Mouse (Mus musculus) adrenal gland, adult 8-10 months (tissue): Measurements from ENCODE around the gene Gm47996. TPM values are rescaled to one million over a fixed set of nuclear protein-coding genes. Genes with fewer than 3 reads are reported as not detected.

Experiments used
- DNase-seq: peaks from one replicate; pipeline ENCODE4 v3.0.0; 2022
- total RNA-seq, 4 experiments: library from RNA; stranded (reverse); gene quantifications; 2 replicates each; pipeline ENCODE4 v1.2.4; 2022

Gm47996 gene
- total RNA-seq, 4 experiments from 2014 or later: not detected

DNA sequence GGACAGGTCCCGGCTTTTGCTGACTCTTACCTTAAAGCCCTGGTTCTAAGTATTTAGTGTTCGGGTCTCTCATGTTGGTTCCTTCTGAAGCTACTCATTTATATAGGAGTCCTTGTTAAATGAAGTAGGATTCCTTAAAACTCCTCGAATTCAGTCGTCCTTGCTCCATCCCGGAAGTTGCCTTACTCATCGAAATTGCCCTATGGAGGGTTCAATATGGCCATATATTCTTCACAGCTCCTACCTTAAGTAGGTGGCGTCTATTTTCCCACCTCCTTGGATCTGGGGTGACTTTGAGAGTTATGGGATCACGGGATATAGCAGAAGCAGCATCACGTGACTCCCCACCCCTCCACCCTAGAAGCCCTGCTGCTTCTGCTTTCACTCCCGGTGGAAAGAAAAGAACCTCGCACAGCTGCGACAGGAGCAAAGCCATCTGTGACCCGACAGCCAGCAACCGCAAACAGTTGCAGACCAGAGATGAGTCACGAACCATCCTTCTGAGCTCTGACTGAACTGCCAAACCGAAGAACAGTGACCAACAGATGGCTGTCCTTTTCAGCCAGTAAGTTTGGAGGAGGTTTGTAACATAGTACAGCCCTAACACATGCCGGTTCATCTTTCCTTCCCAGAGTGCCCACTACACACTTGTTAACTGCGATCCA is 40.7 kb downstream of the Gm47996 start:
- DNase-seq: peak; percentile 47

DNA sequence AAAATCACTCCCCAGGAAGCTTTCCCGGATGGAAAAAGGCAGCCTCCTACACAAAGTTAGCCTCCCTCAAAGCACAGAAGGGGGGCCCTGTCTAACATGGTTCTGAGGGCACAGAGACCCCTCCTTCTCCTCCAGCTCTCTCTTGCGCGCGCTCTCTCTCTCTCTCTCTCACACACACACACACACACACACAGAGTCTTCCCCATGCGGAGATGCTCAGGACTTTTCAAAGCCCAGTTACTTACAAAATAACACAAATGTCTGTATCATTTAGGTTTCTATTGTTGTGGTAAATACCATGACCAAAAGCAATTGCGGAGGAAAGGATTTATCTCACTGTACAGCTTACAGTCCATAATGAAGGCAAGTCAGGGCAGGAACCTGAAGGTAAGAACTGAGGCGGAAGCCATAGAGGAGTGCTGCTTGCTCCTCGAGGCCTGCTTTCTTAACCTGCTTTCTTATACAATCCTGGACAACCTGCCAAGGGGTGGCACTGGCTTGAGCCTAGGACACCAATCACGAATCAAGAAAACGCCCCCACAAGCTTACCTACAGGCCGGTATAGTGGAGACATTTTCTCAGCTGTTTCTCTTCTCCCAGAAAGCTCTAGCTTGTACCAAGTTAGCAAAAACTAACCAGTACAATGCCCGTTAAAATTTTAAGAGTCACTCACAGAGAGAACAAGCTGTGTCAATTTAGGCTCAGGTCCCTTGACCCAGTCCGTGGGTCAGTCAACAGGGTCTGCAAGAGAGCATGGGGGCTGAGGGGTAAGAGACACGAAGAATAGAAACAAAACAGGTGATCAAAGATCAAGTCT is 41.5 kb downstream of the Gm47996 start:
- DNase-seq: no peak

DNA sequence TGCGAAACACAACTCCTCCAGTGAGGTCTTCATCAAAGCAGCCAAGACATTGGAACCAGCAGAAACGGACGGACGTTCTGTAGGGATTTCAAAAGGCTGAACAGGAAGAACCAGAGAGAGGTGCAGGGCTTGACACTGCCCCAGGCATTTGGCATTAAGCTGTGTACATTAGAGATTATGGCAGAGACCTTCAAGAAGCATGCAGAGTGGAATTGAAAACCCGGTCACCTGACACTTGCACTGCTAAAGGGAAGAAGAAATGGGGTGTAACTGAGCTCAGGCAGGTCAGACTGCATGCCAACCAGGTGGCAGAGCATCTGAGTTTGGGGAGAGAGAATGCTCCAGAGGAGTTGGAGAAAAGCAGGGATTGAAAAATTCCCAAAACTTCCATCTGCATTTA is 45.5 kb downstream of the Gm47996 start:
- DNase-seq: no peak

DNA sequence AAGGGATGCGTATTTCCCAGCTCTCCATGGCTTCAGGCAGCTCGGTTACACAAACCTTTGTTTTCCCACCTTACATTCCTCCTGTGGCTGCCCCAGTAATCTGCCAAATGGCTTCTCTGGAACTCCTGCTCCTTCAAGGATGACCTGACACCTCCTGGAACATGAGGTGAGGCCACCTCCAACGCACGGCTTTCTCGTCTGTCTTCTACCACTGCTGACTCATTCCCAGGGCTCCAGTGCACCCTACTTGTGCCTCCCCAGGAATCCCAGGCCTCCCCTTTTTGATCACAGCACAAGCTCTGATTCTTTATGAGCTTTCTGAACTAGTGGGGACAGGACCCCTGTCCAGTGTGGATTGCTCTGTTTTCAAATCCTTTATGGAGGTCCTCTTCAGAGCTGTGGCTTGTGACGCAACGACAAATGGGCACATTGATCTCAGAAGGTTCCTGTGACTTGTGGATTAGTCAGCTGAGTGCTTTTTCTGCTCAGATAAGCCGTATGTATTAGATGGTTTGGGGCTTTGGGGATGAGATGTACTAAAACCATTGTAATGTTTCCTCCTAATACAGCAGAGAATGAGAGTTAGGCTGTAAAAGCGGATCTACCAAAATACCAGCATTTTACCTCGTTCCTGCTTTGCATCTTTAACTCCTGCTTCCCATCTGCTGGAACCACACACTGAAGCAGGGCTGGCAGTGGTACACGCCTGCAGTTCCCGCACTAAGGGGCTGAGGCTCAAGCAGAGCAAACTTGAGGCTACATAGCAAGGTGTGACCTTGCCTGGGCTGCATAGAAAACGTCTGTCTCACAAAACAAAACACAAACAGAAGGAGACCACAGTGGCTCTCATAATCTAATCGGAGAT is 48.4 kb downstream of the Gm47996 start:
- DNase-seq: no peak

DNA sequence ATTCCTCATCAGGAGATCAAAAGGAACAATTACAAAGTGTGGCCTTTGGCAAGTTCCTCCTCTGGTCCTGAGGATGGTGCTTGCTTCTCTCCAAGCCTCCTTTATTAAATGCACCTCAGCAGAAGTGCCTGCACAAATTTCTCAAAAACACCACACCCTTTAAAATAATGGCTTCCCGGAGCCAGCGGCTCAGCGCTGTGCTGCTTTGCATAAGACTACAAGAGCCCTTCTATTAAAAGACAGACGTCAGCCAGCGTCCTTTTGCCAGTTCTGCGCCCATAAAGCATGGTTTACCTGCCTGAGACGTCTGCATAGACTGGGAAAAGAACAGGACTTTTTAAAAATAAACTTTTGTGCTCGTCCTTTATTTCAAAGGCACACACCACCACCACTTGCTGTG is 49.1 kb downstream of the Gm47996 start:
- no peak for DNase-seq

Other genes with a start within 250 kb of the Gm47996 start
- 1 to 10 TPM; 1.2 to 2.5 (median 1.8) TPM for gene Hmcn1, start 216.7 kb upstream of the Gm47996 start, total RNA-seq
- gene Gm47985, start 27.6 kb upstream of the Gm47996 start, total RNA-seq: not detected
- not detected for gene Gm8947, start 17.8 kb upstream of the Gm47996 start, total RNA-seq
- gene Gm47995, start 11.7 kb upstream of the Gm47996 start, total RNA-seq: not detected
- not detected for gene 3110040M04Rik, start 6.0 kb upstream of the Gm47996 start, total RNA-seq
- gene Ivns1abp, start 134.3 kb downstream of the Gm47996 start, total RNA-seq: 100 to 1,000 TPM; 116 to 154 (median 139) TPM
- gene Swt1, start 218.3 kb downstream of the Gm47996 start, total RNA-seq: 10 to 100 TPM; 14.2 to 39.0 (median 23.7) TPM
- 10 to 100 TPM; 28.0 to 37.7 (median 30.9) TPM for gene Trmt1l, start 218.4 kb downstream of the Gm47996 start, total RNA-seq